Mouse (Mus musculus): Measurements from ENCODE around the gene Capn2. TPM values are rescaled to one million over a fixed set of nuclear protein-coding genes. Genes with fewer than 3 reads are reported as not detected.

Gene Capn2
- polyA plus RNA-seq, 1 experiment: 98.2 TPM

Other genes with a start within 250 kb of the Capn2 start
- gene Degs1, start 234.8 kb downstream of the Capn2 start, polyA plus RNA-seq (2012; rRNA removed): 71.9 and 84.2 TPM in 2 replicates
- gene Fbxo28, start 176.0 kb downstream of the Capn2 start, polyA plus RNA-seq (2012; rRNA removed): 13.9 and 15.9 TPM in 2 replicates
- gene Trp53bp2, start 108.4 kb downstream of the Capn2 start, polyA plus RNA-seq (2012; rRNA removed): 8.4 and 12.0 TPM in 2 replicates
- gene Capn8, start 47.4 kb upstream of the Capn2 start, polyA plus RNA-seq (2012; rRNA removed): 0.07 and 0.09 TPM in 2 replicates
- gene Ccdc185, start 231.6 kb upstream of the Capn2 start, polyA plus RNA-seq (2012; rRNA removed): not detected in 2 replicates
- 9.2 and 9.8 TPM in 2 replicates for gene Susd4, start 246.3 kb upstream of the Capn2 start, polyA plus RNA-seq (2012; rRNA removed)

All from urinary bladder, adult 2 months (tissue).